Mouse (Mus musculus) 3T3-L1 (cell line): ENCODE measurements at regions not wholly inside any gene's neighbourhood (a gene's known extent, or its start where the extent isn't known, plus 50 kb on each side); places are given as distances from the start of the nearest gene placed in this dataset.
"Not testable (repeated sequence)": the region's sequence is repeated elsewhere in the genome, so short reads cannot be mapped to it uniquely, and the experiment has no call there.

Experiments used
- DNase-seq: peaks from one replicate; pipeline ENCODE4 v3.0.0-alpha.2; 2015; ENCODE audit warnings: low read depth, low spot score

DNA sequence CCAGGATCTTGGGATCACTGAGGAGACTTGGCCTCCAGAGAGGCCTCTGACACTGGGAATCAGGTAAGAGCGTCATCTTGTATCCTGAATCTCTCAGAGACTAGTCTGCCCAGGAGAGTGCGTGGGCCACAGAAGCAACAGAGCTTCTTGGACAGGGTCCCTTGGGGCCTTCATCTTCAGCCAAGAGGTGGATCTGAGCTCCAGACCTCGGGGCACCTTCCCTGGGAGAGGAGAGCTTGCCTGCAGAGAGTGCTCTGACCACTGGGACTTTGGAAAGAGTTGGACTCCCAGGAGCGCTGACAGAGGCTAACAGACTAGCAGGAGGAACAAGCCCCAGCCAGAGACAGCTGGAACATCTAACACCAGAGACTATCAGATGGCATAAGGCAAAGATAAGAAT is 73.9 kb upstream of the Gm15319 start:
- DNase-seq = peak; percentile 0

DNA sequence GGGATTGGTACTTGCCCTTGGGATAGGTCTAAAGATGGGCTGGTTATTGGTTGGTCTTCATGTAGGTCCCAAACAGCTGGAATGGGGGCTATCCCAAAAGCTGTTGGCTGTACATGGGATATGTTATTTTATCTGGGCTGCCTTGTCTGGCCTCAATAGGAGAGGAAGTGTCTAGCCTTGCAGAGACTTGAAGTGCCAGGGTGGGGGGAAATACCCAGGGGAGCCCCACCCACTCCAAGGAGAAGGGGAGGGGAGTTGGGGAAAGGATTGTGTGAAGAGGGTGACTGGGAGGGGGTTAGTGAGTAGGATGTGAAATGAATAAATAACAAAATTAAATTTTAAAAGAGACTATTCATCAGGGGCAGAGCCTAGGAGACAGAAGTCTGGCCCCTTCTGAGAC is 70.2 kb upstream of the Gm15319 start:
- DNase-seq = not testable (repeated sequence)

DNA sequence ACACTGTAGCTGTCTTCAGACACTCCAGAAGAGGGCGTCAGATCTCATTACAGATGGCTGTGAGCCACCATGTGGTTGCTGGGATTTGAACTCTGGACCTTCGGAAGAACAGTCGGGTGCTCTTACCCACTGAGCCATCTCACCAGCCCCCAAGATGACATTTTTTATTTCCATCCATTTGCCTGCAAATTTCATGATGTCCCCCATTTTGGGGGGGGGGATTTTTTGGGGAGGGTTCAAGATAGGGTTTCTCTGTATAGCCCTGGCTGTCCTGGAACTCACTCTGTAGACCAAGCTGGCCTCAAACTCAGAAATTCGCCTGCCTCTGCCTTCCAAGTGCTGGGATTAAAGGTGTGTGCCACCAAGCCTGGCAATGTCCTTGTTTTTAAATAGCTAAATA is 66.5 kb upstream of the Gm15319 start:
- not testable (repeated sequence) for DNase-seq

DNA sequence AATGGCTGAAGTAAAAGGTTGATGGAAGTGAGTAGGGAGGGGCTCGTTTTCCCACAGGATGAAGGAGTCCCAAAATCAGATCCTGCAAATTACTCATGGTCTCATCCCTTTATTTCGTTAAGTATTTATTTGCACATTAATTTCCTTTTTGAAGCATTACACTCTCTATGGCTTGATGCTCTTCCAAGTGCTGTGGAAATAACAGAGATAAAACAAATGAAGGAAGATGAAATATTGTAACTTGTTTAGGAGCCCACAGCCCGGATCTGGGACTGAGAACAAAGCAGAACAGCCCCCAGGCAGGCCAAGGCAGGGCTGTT is 61.9 kb upstream of the Gm15319 start:
- peak; percentile 8 for DNase-seq

DNA sequence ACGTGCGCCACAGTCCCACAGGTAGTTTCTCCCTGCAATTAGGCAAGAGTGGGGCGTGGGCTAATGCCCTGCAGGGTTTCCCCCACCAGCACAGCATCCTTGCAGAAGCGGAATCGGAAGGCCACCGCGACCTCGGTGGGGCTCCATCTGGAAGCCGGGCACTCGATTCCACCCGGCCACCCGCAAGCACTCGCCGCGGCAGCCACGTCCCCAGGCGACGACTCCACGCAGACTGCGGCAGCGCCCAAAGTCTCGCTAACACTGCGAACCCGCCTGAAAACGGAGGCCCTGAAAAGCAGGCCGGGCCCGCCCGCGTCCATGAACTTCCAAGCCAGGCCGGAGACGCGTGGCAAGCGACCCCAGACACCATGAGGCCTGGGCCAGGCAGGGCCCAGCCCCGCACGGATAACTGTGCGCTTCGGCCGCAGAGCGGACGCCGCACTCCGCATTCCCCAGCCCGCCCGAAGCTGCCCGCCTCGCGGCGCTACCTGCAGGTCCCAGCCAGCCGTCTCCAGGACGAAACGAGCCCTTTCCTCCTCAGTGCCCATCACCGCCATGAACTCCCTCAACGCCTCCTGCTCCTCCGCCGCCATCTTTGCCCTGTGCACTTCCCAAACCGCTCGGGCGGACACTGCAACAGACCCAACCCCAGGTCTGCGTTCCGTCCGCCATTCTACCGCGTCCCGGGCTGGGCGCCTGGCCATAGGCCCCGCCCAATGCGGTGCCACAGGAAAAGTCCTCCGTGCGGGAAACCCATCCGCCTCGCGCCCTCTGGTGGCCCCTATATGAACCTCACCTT is 61.3 kb upstream of the Gm15319 start:
- DNase-seq = peak; percentile 95

DNA sequence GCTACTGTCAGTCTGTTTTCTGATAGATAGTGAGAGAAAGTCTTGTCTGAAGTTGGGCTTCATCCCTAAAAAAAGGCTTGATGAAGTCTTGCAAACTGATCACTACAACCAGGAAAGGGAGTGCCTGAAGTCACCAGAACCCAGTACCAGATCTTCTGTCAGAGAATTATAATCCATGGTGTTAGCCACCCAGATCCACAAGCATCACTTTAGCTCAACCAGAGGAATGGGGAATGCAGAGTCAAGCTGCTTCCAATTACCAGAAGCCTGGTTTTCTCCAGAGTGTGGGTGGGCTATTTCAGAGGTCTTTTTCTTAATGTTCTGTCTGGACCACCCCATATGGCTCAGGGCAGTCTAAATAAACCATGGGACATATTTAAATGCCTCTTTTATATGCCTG is 57.8 kb upstream of the Gm15319 start:
- DNase-seq = not testable (repeated sequence)
